Mouse (Mus musculus) mesoderm, embryonic 11.5 days (tissue): Measurements from ENCODE around the gene Mlkl.
"Not testable (repeated sequence)": the region's sequence is repeated elsewhere in the genome, so short reads cannot be mapped to it uniquely, and the experiment has no call there.

Source experiments
- DNase-seq: peaks from one replicate; pipeline ENCODE4 v3.0.0-alpha.2; 2012; ENCODE audit warnings: low read depth, low spot score

Mlkl gene

GRCm38 (mm10) chr8:111313961-111314360 is 24.0 kb downstream of the Mlkl start:
- not testable (repeated sequence) for DNase-seq

- no peak for DNase-seq
Observed at GRCm38 (mm10) chr8:111312758-111313162, 25.2 kb downstream of the Mlkl start.

DNA sequence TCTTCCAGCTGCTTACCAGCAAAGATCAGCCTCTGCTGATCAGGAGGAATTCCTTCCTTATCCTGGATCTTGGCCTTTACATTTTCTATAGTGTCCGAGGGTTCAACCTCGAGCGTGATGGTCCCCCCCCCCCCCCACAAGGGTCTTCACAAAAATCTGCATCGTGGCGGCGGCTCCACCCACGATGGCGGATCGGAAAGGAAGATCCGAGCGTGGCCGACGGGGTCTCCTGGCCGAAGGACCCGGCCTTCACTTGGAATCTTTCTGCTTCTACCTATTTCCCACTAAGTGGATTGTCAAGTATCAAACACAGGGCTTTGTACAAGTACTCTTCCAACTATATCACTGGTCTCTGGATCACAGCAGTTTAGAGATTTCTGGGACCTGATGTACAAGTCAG is 28.0 kb downstream of the Mlkl start:
- DNase-seq, result not testable (repeated sequence)

DNA sequence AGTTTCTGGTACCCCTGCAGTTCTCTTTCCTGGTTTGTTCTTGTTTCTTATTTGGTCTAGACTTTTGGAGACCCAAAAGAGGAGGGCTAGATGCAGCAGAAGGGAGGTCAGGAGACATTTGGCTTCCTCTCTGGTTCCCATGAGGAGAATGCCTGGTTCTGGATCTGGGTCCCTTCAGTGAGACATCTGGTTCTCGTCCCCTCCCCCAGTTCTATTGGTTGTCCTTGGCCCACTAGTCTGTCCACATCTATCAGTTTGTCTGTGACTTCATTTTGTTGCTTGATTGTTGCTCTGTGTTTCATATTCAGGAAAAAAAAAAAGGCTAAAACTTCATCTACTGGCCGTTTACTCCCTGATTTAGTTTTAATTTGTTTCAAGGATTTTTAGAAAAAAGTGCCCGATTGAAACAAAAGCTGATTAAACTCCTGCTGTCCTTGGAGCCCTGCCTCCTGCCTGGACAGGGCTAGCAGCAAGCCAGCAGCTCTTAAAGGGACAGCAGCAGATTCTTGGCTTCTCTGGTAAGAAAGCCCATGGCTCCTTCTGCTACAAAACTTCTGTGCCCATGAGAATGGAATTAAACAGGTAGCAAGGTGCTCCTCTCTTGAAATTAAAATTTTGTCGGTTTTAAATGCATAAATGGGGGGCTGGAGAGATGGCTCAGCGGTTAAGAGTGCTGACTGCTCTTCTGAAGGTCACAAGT is 32.8 kb downstream of the Mlkl start:
- DNase-seq, result no peak

GRCm38 (mm10) chr8:111304359-111304758 is 33.6 kb downstream of the Mlkl start:
- no peak for DNase-seq

- not testable (repeated sequence) for DNase-seq
Observed at GRCm38 (mm10) chr8:111303076-111303803, 34.7 kb downstream of the Mlkl start.

DNA sequence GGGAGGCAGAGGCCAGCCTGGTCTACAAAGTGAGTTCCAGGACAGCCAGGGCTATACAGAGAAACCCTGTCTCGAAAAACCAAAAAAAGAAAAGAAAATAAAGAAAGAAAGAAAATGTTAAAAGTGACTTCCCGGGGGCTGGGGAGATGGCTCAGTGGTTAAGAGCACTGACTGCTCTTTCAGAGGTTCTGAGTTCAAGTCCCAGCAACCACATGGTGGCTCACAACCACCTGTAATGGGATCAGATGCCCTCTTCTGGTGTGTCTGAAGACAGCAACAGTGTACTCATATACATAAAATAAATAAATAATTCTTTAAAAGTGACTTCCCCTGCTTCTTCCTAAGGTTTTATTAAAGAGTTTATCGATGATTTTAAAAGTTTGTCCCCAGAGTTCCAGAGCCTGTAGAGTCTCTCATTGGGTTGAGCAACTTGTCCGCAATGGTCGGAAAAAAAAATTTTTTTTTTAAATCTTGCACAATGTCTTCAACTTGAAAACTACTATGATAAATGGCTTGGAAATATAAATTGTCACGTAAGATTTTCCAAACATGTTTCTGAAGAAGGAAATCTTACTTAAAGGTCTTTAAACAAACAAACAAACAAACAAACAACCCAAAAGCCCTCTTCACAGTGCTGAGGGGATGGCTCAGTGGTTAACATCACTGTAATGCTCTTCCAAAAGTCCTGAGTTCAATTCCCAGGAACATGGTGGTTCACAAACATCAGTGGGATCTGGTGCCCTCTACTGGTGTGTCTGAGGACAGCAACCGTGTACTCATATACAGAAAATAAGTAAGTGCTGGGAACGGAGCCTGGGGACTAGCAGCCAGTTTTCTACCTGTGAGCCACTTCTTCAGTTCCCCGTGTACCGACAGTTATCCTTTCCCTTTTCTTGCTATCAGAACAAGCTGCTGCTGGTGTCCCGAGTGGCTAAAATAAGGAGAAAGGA is 37.1 kb downstream of the Mlkl start:
- DNase-seq, result no peak

GRCm38 (mm10) chr8:111299821-111300568 is 38.0 kb downstream of the Mlkl start, which contains the start of gene Rfwd3:
Rfwd3 (minus strand) TSS chr8:111300222.
- DNase-seq, result peak; percentile 99

- peak; percentile 32 for DNase-seq
Observed at GRCm38 (mm10) chr8:111299363-111299820, 38.6 kb downstream of the Mlkl start.

- DNase-seq, result no peak
Observed at GRCm38 (mm10) chr8:111298011-111298410, 40.0 kb downstream of the Mlkl start.

- no peak for DNase-seq
Observed at GRCm38 (mm10) chr8:111291733-111292132, 46.2 kb downstream of the Mlkl start.

DNA sequence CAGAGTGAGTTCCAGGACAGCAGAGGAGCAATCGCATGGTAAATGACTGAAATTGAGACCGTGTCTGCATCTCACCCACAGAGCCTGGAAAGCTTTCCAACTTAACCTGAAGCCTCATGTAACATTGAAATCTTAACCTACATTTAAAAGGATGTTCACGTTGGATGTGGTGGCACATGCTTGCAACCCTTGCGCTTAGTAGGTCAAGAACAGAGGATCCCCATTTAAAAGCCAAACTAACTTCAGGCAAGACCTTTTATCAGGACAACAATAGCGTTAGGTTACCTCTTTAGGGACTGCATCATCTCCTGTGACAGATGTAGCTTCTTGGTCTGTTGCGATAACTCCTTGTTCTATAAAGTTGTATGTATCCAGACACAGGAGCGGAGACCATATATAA is 47.4 kb downstream of the Mlkl start:
- DNase-seq, result no peak

- DNase-seq, result no peak
Observed at GRCm38 (mm10) chr8:111285603-111286002, 52.4 kb downstream of the Mlkl start.

GRCm38 (mm10) chr8:111282093-111282492 is 55.9 kb downstream of the Mlkl start:
- DNase-seq, result no peak

DNA sequence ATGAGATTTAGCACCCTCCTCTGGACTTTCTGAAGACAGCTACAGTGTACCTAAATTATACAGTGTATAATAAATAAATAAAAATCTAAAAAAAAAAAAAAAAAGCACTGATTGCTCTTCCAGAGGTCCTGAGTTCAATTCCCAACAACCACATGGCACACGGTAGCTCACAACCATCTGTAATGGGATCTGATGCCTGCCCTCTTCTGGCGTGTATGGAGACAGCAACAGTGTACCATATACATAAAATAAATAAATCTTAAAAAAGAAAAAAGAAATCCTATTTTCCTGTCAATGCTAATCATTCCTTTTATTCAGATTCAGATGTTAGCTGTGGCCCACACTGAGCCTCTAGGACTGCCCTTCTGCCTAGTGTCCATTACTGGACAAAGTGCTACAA is 69.7 kb downstream of the Mlkl start:
- no peak for DNase-seq

DNA sequence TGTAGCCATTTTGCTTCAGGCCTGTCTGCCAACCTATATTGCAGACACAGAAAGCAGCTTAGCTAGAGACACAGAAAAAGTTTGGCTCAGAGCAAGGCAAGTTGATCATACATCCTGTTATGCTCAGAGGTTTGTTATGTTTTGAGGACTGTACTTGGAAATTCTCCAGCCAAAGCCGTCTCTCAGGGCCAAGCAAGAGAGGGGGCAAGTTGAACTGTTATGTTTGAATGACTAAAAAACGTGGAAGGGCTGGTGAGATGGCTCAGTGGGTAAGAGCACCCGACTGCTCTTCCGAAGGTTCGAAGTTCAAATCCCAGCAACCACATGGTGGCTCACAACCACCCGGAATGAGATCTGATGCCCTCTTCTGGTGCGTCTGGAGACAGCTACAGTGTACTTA is 71.8 kb downstream of the Mlkl start:
- not testable (repeated sequence) for DNase-seq

DNA sequence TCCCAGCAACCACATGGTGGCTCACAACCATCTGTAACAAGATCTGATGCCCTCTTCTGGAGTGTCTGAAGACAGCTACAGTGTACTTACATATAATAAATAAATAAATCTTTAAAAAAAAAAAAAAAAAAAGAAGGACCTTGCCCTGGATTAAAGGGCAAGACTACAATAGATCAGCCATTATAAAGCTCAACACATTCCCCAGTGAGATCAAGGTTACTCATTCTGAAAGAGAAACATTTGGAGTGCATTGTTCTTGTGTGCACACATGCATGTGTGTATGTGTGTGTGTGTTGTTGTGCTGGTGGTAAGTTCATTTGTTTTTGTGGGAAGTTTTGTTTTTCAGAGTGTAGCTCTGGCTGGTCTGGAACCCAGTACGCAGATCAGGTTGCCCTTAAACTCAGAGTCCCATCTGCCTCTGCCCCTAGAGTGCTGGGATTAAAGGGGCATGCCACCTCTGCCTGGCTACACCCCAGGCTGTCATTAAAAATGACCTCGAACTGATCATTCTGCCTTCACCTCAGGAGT is 73.2 kb downstream of the Mlkl start:
- DNase-seq, result no peak

GRCm38 (mm10) chr8:111261981-111262381 is 76.0 kb downstream of the Mlkl start:
- DNase-seq, result no peak
